Mouse (Mus musculus) mouse trophoblast stem cell (cell line): ENCODE measurements at regions not wholly inside any gene's neighbourhood (a gene's known extent, or its start where the extent isn't known, plus 50 kb on each side); places are given as distances from the start of the nearest gene placed in this dataset.
"Not testable (repeated sequence)": the region's sequence is repeated elsewhere in the genome, so short reads cannot be mapped to it uniquely, and the experiment has no call there.

Experiments used
- in situ Hi-C, 2 experiments: fragments of 300-500 bp; cut with MseI, MboI; formaldehyde crosslinking; loops; 2 replicates in 1 of 2; 3 replicates in 1 of 2; pipeline ENCODE4 v1.15.1; 2025

DNA sequence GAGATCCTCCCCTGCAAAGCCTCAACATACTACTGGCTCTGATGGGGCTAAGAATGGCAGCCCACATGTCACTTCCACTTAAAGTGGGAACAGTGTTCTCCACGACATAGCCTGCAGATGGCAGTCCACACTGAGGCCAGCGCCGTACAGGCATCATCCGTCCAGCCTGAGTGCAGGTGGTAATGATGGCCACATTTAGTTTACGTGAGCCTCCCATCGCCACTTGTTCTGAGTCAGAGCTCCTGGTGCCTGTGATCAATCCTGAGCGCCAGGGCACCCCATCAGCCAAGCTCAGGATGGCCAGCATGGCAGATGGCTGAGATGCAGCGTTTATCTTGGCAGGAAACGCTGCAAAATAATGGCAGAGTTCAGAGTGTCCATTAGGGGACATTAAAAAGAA is 159.6 kb downstream of the Adgrd1 start:
- in situ Hi-C loops: no loop called here

- in situ Hi-C loops: no loop called here
Measured at GRCm38 (mm10) chr5:129257206-129257605, 160.7 kb downstream of the Adgrd1 start.

DNA sequence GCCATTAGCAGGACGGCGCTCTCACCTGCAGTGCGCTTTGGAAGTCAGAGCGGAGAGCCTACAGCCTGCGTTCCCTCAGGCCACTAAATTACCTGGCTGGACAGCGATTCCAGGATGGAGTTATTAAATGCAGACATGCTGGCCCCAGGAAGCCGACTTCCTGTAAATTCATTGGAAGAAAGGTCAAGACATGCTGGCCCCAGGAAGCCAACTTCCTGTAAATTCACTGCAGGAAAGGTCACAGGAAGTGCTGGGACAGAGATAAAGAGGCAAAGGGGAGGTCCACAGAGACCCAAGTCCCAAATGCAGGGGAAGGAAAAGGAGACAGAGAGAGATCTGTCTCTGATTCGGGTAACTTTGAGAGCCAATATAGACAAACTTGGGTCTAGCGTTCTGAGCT is 164.1 kb downstream of the Adgrd1 start:
- in situ Hi-C loops: no loop called here

GRCm38 (mm10) chr5:129263118-129263517 is 166.6 kb downstream of the Adgrd1 start:
- in situ Hi-C loops: no loop called here

- in situ Hi-C loops: no loop called here
Measured at GRCm38 (mm10) chr5:129264363-129264762, 167.8 kb downstream of the Adgrd1 start.

DNA sequence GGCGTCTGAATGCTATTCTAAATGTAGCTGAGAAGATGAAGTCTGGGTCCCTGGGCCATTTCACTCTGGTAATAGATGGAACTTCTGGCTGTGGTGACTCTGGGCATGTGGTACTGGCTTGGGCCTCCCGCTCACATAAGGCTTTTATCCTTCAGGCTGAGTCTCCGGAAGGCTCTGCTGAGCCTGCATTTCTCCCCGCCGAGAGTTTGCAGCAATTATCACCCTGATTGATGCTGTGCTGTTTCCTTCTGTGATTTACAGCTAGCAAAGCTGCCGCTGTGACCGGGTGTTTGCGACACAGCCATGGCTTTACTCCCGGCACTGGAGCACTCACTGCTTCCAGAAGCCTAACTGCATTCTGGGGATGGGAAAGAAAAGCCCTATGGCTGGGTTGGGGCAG is 171.9 kb downstream of the Adgrd1 start:
- in situ Hi-C loops: no loop called here

GRCm38 (mm10) chr5:129270051-129270472 is 173.5 kb downstream of the Adgrd1 start:
- in situ Hi-C loops: no loop called here

DNA sequence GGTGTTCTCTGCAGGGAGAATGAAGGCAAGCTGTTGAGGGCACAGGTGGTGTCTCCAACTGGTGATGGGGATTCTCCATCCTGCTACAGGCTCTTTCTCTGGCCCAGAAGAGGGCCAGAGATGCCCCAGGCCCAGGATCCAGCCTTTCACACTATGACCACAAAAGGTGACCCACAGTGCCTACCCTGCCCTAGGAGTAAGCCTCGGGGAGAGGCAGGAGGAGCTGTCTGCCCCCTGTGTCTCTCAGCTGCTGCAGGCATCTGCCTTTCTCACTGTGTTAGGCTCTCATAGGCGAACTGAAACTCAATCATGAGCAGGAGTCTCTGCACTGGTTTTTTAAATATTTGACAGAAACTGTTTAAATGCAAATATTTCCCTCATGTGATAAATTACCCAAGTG is 184.9 kb downstream of the Adgrd1 start:
- in situ Hi-C loops: no loop called here

- in situ Hi-C loops: no loop called here
Measured at GRCm38 (mm10) chr5:129282133-129282532, 185.6 kb downstream of the Adgrd1 start.

GRCm38 (mm10) chr5:129282826-129283225 is 186.3 kb downstream of the Adgrd1 start:
- in situ Hi-C loops: no loop called here

DNA sequence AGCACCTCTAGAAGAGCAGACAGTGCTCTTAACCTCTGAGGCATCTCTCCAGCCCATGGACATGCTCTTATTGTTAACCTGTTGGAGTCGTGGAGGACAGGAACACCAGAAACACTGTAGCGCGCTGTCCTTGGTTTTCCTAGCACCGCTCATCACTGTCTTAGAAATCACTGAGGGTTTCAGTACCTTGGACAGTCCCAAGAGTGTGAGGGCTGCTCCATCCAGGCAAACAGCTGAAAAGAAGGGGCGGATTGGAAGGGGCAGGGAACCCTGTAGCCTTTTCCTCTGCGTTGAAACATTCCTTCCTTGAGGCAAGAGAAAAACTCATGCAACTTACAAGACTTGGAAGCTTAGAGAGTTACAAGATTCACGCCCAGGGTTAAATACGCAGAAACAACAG is 190.9 kb downstream of the Adgrd1 start:
- in situ Hi-C loops: no loop called here

DNA sequence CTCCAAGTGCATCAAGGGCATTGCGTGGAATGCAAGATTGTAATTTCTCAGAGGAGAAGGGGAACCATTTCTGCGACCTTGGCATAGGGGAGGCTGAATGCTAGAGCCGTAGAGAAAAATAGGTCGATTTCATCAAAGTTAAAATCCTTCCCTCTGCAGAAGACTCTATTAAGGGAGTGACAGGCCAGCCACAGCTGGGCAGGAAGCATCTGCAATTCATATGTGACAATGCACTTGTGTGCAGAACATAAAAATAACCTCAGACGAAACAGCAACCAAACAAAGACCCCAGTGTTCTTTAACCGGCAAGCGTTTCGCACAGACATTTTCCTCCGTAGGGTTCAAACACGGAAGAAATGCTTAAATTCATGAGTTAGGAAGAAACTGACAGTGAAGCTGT is 196.3 kb downstream of the Adgrd1 start:
- in situ Hi-C loops: not testable (repeated sequence)

DNA sequence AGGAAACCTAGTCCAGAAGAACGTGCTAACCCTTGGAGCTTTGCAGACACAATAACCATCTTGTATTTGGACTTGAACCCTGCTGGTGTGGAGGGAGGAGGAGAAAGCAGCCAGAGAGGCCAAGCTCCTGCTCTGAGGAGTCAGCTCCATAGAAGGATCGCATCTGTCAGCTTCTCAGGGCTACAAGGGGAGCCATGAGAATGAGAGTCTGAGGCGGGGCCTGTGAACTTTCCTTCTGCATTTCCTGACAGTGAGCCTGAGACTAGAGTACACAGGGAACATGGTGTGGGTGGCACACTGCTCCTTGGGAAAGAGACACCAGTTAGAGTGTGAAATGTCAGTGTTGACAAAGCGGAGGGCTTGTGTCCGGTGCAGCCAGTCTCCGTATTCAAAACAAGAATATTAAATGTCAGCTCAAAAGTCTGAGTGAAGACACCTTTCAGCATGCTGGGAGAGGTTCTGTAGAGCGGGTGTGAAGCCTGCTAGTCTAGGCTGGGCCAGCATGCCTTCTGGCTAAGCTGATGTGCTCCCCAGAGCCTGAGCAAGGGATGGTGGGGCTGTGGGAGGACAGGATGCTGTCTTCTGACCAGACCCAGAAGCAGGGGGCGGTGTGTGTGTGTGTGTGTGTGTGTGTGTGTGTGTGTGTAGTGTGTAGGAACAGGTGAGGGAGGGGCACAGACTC is 198.5 kb downstream of the Adgrd1 start:
- in situ Hi-C loops: not testable (repeated sequence)

GRCm38 (mm10) chr5:129297657-129298349 is 201.3 kb downstream of the Adgrd1 start:
- in situ Hi-C loops: no loop called here

GRCm38 (mm10) chr5:129298646-129299455 is 202.2 kb upstream of the Sfswap start:
- in situ Hi-C loops: no loop called here

DNA sequence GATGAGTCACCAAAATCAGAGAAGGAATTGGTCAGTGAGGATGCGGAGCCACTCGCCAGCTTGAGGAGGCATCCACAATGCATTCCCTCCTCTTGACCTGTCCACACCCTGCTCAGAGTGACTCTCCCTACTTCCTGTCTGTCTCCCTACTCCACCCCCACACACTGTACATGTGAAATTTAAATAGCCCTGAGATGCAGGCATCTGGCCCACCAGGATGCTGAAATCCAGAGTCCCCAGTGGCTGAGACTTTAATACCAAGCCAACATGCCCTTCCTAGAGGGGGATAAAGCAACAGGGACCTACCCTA is 201.6 kb upstream of the Sfswap start:
- in situ Hi-C loops: no loop called here

GRCm38 (mm10) chr5:129300423-129300822 is 200.6 kb upstream of the Sfswap start:
- in situ Hi-C loops: no loop called here

- in situ Hi-C loops: no loop called here
Measured at GRCm38 (mm10) chr5:129315626-129316025, 185.4 kb upstream of the Sfswap start.

- in situ Hi-C loops: no loop called here
Measured at GRCm38 (mm10) chr5:129331094-129331523, 169.9 kb upstream of the Sfswap start.

DNA sequence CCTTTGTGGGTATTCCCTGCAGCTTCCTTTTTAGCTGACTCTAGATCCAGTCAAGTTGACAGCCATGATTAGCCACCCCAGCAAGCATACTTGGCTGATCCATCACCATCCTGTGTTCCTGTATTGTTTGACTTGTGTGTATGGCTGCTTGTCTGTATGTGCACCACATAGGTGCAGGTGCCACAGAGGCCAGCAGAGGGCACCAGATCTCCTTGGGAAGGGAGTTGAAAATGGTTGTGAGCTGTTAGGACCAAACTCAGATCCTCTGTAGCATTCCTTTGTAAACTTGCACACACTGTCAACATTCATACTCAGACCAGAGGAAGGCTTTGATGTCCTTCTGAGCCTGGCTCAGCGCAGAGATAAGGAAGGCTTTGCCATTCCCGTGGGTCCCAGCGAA is 169.0 kb upstream of the Sfswap start:
- in situ Hi-C loops: no loop called here

DNA sequence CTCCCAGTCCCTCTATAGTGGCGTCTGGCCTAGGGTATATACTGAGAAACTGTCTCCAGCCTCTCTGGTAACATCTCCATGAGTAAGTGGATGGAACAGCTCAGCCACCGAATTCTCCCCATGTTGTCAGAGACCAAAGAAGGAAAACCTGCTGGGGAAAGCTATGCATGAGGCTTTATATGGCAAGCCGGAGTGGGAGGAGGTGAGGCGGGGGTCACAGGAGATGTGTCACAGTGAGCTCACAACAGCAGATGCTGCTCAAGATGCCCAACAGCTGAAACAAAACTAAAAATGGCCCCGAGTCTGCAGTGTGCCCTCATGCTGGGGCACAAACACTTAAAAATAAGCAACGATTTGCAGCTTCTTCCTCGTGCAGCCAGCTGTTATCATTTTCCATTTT is 162.5 kb upstream of the Sfswap start:
- in situ Hi-C loops: no loop called here

DNA sequence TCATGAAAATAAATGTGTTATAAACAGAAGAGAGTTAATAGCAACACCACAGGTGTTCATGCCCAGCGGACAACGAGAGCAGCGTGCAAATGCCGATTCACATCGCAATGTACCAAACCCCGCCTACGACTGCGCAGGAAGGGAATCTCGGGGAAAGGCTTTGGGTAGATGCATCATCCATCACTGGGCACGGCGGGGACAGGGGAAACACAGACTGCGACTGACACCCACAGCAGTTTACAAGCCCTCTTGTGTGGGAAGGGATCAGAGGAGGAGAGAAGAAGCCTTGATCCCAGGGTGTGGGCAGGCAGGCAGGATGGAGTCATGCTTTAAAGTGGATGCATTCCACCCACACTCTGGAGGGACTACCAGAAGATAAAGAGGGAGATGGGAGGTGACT is 157.0 kb upstream of the Sfswap start:
- in situ Hi-C loops: no loop called here

DNA sequence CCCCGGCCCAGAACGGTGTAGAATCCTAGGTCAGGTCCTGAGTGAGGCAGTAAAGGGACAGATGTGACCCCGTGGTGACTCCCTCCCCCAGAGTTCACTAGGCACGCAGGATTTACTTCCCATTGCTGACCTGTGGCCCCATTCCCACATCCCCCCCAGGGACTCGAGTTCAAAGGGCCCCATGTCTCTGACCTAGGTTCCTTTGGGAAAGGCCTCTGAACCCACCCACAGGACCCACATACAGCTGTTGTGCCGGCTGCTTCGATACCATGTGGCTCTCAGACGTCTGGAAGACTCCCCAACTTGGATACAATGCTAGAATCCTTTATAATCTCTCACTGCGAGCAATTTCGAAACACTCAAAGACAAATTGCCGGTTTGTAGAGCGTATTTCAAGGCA is 151.0 kb upstream of the Sfswap start:
- in situ Hi-C loops: loop anchor here (25.0 kb wide), 2 partner anchors 163 to 288 kb away; no protein-coding TSS in a partner anchor
